Mouse (Mus musculus): ENCODE data around the gene Mroh7. TPM values are rescaled to one million over a fixed set of nuclear protein-coding genes. Genes with fewer than 3 reads are reported as not detected.
"Not testable (repeated sequence)": the region's sequence is repeated elsewhere in the genome, so short reads cannot be mapped to it uniquely, and the experiment has no call there.

The Mroh7 gene
- 0.15 and 0.29 TPM in 2 replicates for polyA plus RNA-seq (2015; fragmentation: Nextera tagmentation; extraction: Ambion mirVana)

- H3K27me3 ChIP-seq = no peaks in the 10 kb centered on the region
- no peak within 1 kb of the TSS for H3K4me3 ChIP-seq
- no peaks in the 10 kb centered on the region for H3K9me3 ChIP-seq
- no peak within 1 kb of the TSS for H3K9ac ChIP-seq
- H3K27ac ChIP-seq = no peak within 1 kb of the TSS
- no peak for ATAC-seq (ENCODE audit: insufficient number of reproducible peaks, low FRiP score, low TSS enrichment, low read depth)
- WGBS = 75% methylated on average over 7 of the region's 7 CpGs
- no peak within 1 kb of the TSS for H3K4me2 ChIP-seq
- H3K4me1 ChIP-seq = no peaks in the 10 kb centered on the region
- H3K36me3 ChIP-seq = no peaks in the 10 kb centered on the region
Measured at GRCm38 (mm10) chr4:106730814-106731213, at the start of gene Mroh7. Mroh7 (minus strand) TSS chr4:106730925.

GRCm38 (mm10) chr4:106780045-106780444, 49.3 kb upstream of the Mroh7 start:
- Histone ChIP-seq H3K4me3 (no peak overlapping the region), H3K27ac (no peak overlapping the region), H3K9me3 (no peaks in the 10 kb centered on the region), H3K4me2 (no peak overlapping the region), H3K36me3 (no peaks in the 10 kb centered on the region), H3K4me1 (peaks cover 58% of the 10 kb centered on the region), H3K27me3 (no peaks in the 10 kb centered on the region), H3K9ac (no peak overlapping the region)
- peak; percentile 26; the same call in 1 of the 2 replicates for ATAC-seq (ENCODE audit: insufficient number of reproducible peaks, low FRiP score, low TSS enrichment, low read depth)
- 37% methylated on average over 3 of the region's 3 CpGs for WGBS

- H3K27me3 ChIP-seq = no peaks in the 10 kb centered on the region
- WGBS = 44% methylated on average over 5 of the region's 5 CpGs
- H3K36me3 ChIP-seq = no peaks in the 10 kb centered on the region
- H3K4me3 ChIP-seq = no peak overlapping the region
- peak; percentile 92 for ATAC-seq (ENCODE audit: insufficient number of reproducible peaks, low FRiP score, low TSS enrichment, low read depth)
- H3K27ac ChIP-seq = peak overlapping the region; percentile 76
- H3K9me3 ChIP-seq = no peaks in the 10 kb centered on the region
- peaks cover 47% of the 10 kb centered on the region for H3K4me1 ChIP-seq
- no peak overlapping the region for H3K4me2 ChIP-seq
- H3K9ac ChIP-seq = no peak overlapping the region
Measured at GRCm38 (mm10) chr4:106778116-106778788, 47.5 kb upstream of the Mroh7 start.

GRCm38 (mm10) chr4:106776998-106777397, 46.3 kb upstream of the Mroh7 start:
- WGBS = 34% methylated on average over 3 of the region's 3 CpGs
- Histone ChIP-seq H3K4me3 (no peak overlapping the region), H3K9ac (no peak overlapping the region), H3K36me3 (no peaks in the 10 kb centered on the region), H3K27ac (no peak overlapping the region), H3K4me2 (no peak overlapping the region), H3K4me1 (peaks cover 39% of the 10 kb centered on the region), H3K27me3 (no peaks in the 10 kb centered on the region), H3K9me3 (no peaks in the 10 kb centered on the region)
- ATAC-seq (ENCODE audit: insufficient number of reproducible peaks, low FRiP score, low TSS enrichment, low read depth) = no peak

GRCm38 (mm10) chr4:106775767-106776166, 45.0 kb upstream of the Mroh7 start:
- not testable (repeated sequence) for H3K4me3 ChIP-seq; H3K4me2 ChIP-seq; ATAC-seq (ENCODE audit: insufficient number of reproducible peaks, low FRiP score, low TSS enrichment, low read depth); H3K9me3 ChIP-seq; H3K27me3 ChIP-seq; H3K27ac ChIP-seq; H3K9ac ChIP-seq; H3K36me3 ChIP-seq
- 82% methylated on average over 6 of the region's 6 CpGs for WGBS
- peaks cover 33% of the 10 kb centered on the region for H3K4me1 ChIP-seq

- Histone ChIP-seq H3K4me3 (no peak overlapping the region), H3K4me1 (peaks cover 5% of the 10 kb centered on the region; the same call in 1 of the 2 replicates), H3K36me3 (no peaks in the 10 kb centered on the region), H3K27ac (no peak overlapping the region), H3K27me3 (no peaks in the 10 kb centered on the region), H3K9me3 (no peaks in the 10 kb centered on the region), H3K4me2 (no peak overlapping the region), H3K9ac (no peak overlapping the region)
- ATAC-seq (ENCODE audit: insufficient number of reproducible peaks, low FRiP score, low TSS enrichment, low read depth) = no peak
- WGBS = 92% methylated on average over 1 of the region's 1 CpGs
Measured at GRCm38 (mm10) chr4:106772558-106772957, 41.8 kb upstream of the Mroh7 start.

- 34% methylated on average over 2 of the region's 2 CpGs for WGBS
- no peak overlapping the region for H3K9ac ChIP-seq
- no peak for ATAC-seq (ENCODE audit: insufficient number of reproducible peaks, low FRiP score, low TSS enrichment, low read depth)
Measured at GRCm38 (mm10) chr4:106769306-106769705, 38.6 kb upstream of the Mroh7 start.

GRCm38 (mm10) chr4:106764166-106764565, 33.4 kb upstream of the Mroh7 start:
- 80% methylated on average over 7 of the region's 7 CpGs for WGBS
- Histone ChIP-seq H3K4me1 (no peaks in the 10 kb centered on the region), H3K4me3 (no peak overlapping the region), H3K27me3 (no peaks in the 10 kb centered on the region), H3K9me3 (no peaks in the 10 kb centered on the region), H3K36me3 (no peaks in the 10 kb centered on the region; the same call in 1 of the 2 replicates), H3K27ac (no peak overlapping the region), H3K9ac (no peak overlapping the region), H3K4me2 (no peak overlapping the region)
- no peak for ATAC-seq (ENCODE audit: insufficient number of reproducible peaks, low FRiP score, low TSS enrichment, low read depth)

More at GRCm38 (mm10) chr4:106769306-106769705, 38.6 kb upstream of the Mroh7 start:
- Histone ChIP-seq H3K4me3 (no peak overlapping the region), H3K36me3 (no peaks in the 10 kb centered on the region), H3K27ac (no peak overlapping the region), H3K4me1 (no peaks in the 10 kb centered on the region), H3K9me3 (no peaks in the 10 kb centered on the region), H3K27me3 (no peaks in the 10 kb centered on the region), H3K4me2 (no peak overlapping the region)

- Histone ChIP-seq H3K36me3 (0 out of 2 replicates have a peak, but pooled peaks cover 4% of the 10 kb centered on the region), H3K9me3 (no peaks in the 10 kb centered on the region), H3K9ac (no peak overlapping the region), H3K27me3 (no peaks in the 10 kb centered on the region), H3K4me3 (no peak overlapping the region), H3K4me2 (no peak overlapping the region), H3K27ac (no peak overlapping the region), H3K4me1 (peaks cover 4% of the 10 kb centered on the region; the same call in 1 of the 2 replicates)
- no peak for ATAC-seq (ENCODE audit: insufficient number of reproducible peaks, low FRiP score, low TSS enrichment, low read depth)
- 88% methylated on average over 6 of the region's 6 CpGs for WGBS
Measured at GRCm38 (mm10) chr4:106751726-106752125, 21.0 kb upstream of the Mroh7 start.

- peak overlapping the region; percentile 50; the same call in 1 of the 2 replicates for H3K27ac ChIP-seq
- H3K4me1 ChIP-seq = peaks cover 4% of the 10 kb centered on the region; the same call in 1 of the 2 replicates
- H3K9me3 ChIP-seq = no peaks in the 10 kb centered on the region
- 7% methylated on average over 7 of the region's 7 CpGs for WGBS
- no peaks in the 10 kb centered on the region for H3K27me3 ChIP-seq
- peak overlapping the region; percentile 16; the same call in 1 of the 2 replicates for H3K4me3 ChIP-seq
- ATAC-seq (ENCODE audit: insufficient number of reproducible peaks, low FRiP score, low TSS enrichment, low read depth) = peak; percentile 46
- no peak overlapping the region for H3K9ac ChIP-seq
- 0 out of 2 replicates have a peak, but pooled peaks cover 4% of the 10 kb centered on the region for H3K36me3 ChIP-seq
- peak overlapping the region; percentile 32 for H3K4me2 ChIP-seq
Measured at GRCm38 (mm10) chr4:106749699-106750098, 19.0 kb upstream of the Mroh7 start.

GRCm38 (mm10) chr4:106747001-106747580, 16.4 kb upstream of the Mroh7 start:
- Histone ChIP-seq H3K9ac (no peak overlapping the region), H3K4me2 (no peak overlapping the region), H3K4me1 (peaks cover 4% of the 10 kb centered on the region; the same call in 1 of the 2 replicates), H3K36me3 (0 out of 2 replicates have a peak, but pooled peaks cover 4% of the 10 kb centered on the region), H3K27me3 (no peaks in the 10 kb centered on the region), H3K4me3 (no peak overlapping the region), H3K27ac (no peak overlapping the region), H3K9me3 (no peaks in the 10 kb centered on the region)
- WGBS = 65% methylated on average over 1 of the region's 1 CpGs
- no peak for ATAC-seq (ENCODE audit: insufficient number of reproducible peaks, low FRiP score, low TSS enrichment, low read depth)

GRCm38 (mm10) chr4:106745862-106746261, 15.1 kb upstream of the Mroh7 start:
- Histone ChIP-seq H3K27me3 (no peaks in the 10 kb centered on the region), H3K9me3 (no peaks in the 10 kb centered on the region), H3K4me2 (no peak overlapping the region), H3K36me3 (0 out of 2 replicates have a peak, but pooled peaks cover 4% of the 10 kb centered on the region), H3K4me3 (no peak overlapping the region), H3K27ac (no peak overlapping the region), H3K4me1 (peaks cover 4% of the 10 kb centered on the region; the same call in 1 of the 2 replicates), H3K9ac (no peak overlapping the region)
- ATAC-seq (ENCODE audit: insufficient number of reproducible peaks, low FRiP score, low TSS enrichment, low read depth) = no peak
- WGBS = 85% methylated on average over 7 of the region's 7 CpGs
